Mouse (Mus musculus) bone marrow macrophage, adult 2 months (primary cell): Measurements from ENCODE around the gene Lsamp. TPM values are rescaled to one million over a fixed set of nuclear protein-coding genes. Genes with fewer than 3 reads are reported as not detected.

Source experiments
- H3K27ac ChIP-seq: 2 replicates; pipeline ENCODE4 v1.5.1; 2012; ENCODE audit warnings: low read depth, low read length; ENCODE audit not compliant: insufficient read depth
- H3K4me1 ChIP-seq: 2 replicates; pipeline ENCODE4 v1.6.1; 2012; ENCODE audit warnings: low read length; ENCODE audit not compliant: control insufficient read depth, insufficient read depth
- H3K4me3 ChIP-seq: 2 replicates; pipeline ENCODE4 v1.5.1; 2012; ENCODE audit warnings: mild to moderate bottlenecking, low read length, moderate library complexity; ENCODE audit not compliant: insufficient read depth
- CTCF ChIP-seq: IDR thresholded peaks from 2 replicates; pipeline ENCODE4 v1.5.1; 2012; ENCODE audit warnings: low read depth, mild to moderate bottlenecking, low read length, moderate library complexity
- POLR2A ChIP-seq: IDR thresholded peaks from 2 replicates; pipeline ENCODE4 v1.6.1; 2012; ENCODE audit warnings: mild to moderate bottlenecking, low read depth, low read length, borderline replicate concordance
- polyA plus RNA-seq: library from polyadenylated mRNA; stranded (reverse); fragments of >200 nt; gene quantifications from 2 replicates; pipeline ENCODE4 v1.2.4, GENCODE M21; 2012; ENCODE audit not compliant: missing spikeins, insufficient read depth, insufficient read length

Gene Lsamp
- polyA plus RNA-seq, 1 experiment = not detected

- no peak overlapping the region for H3K27ac ChIP-seq
Observed at GRCm38 (mm10) chr16:40653508-40653907, 669.3 kb downstream of the Lsamp start.

GRCm38 (mm10) chr16:40656347-40656746 is 672.2 kb downstream of the Lsamp start:
- Histone ChIP-seq H3K4me1 (no peaks in the 10 kb centered on the region), H3K27ac (no peak overlapping the region), H3K4me3 (no peak overlapping the region)
- TF ChIP-seq POLR2A (no peak), CTCF (no peak)

More at GRCm38 (mm10) chr16:40653508-40653907, 669.3 kb downstream of the Lsamp start:
- no peaks in the 10 kb centered on the region for H3K4me1 ChIP-seq
- no peak overlapping the region for H3K4me3 ChIP-seq
- TF ChIP-seq CTCF = no peak
- no peak for TF ChIP-seq POLR2A

- Histone ChIP-seq H3K4me3 (no peak overlapping the region), H3K27ac (no peak overlapping the region), H3K4me1 (no peaks in the 10 kb centered on the region)
- no peak for TF ChIP-seq CTCF
- no peak for TF ChIP-seq POLR2A
Observed at GRCm38 (mm10) chr16:40656871-40657270, 672.7 kb downstream of the Lsamp start.

- H3K27ac ChIP-seq = no peak overlapping the region
- H3K4me1 ChIP-seq = no peaks in the 10 kb centered on the region
- TF ChIP-seq CTCF (no peak), POLR2A (no peak)
- no peak overlapping the region for H3K4me3 ChIP-seq
Observed at GRCm38 (mm10) chr16:40685531-40685930, 701.4 kb downstream of the Lsamp start.

- Histone ChIP-seq H3K4me3 (no peak overlapping the region), H3K4me1 (no peaks in the 10 kb centered on the region), H3K27ac (no peak overlapping the region)
- TF ChIP-seq POLR2A (no peak), CTCF (no peak)
Observed at GRCm38 (mm10) chr16:40692292-40692691, 708.1 kb downstream of the Lsamp start.

GRCm38 (mm10) chr16:40697253-40697652 is 713.1 kb downstream of the Lsamp start:
- TF ChIP-seq POLR2A (no peak), CTCF (no peak)
- Histone ChIP-seq H3K4me3 (no peak overlapping the region), H3K27ac (no peak overlapping the region), H3K4me1 (no peaks in the 10 kb centered on the region)

- TF ChIP-seq CTCF (no peak), POLR2A (no peak)
- H3K27ac ChIP-seq = no peak overlapping the region
- H3K4me1 ChIP-seq = no peaks in the 10 kb centered on the region
- no peak overlapping the region for H3K4me3 ChIP-seq
Observed at GRCm38 (mm10) chr16:40708558-40708957, 724.4 kb downstream of the Lsamp start.

- Histone ChIP-seq H3K4me3 (no peak overlapping the region), H3K4me1 (no peaks in the 10 kb centered on the region), H3K27ac (no peak overlapping the region)
- TF ChIP-seq CTCF = no peak
- TF ChIP-seq POLR2A = no peak
Observed at GRCm38 (mm10) chr16:40709574-40709973, 725.4 kb downstream of the Lsamp start.

GRCm38 (mm10) chr16:40710068-40710467 is 725.9 kb downstream of the Lsamp start:
- H3K27ac ChIP-seq = no peak overlapping the region
- H3K4me1 ChIP-seq = no peaks in the 10 kb centered on the region
- TF ChIP-seq CTCF (no peak), POLR2A (no peak)
- no peak overlapping the region for H3K4me3 ChIP-seq

GRCm38 (mm10) chr16:40710491-40710890 is 726.3 kb downstream of the Lsamp start:
- Histone ChIP-seq H3K4me1 (no peaks in the 10 kb centered on the region), H3K27ac (no peak overlapping the region), H3K4me3 (no peak overlapping the region)
- TF ChIP-seq CTCF = no peak
- no peak for TF ChIP-seq POLR2A

GRCm38 (mm10) chr16:40713725-40714124 is 729.6 kb downstream of the Lsamp start:
- H3K27ac ChIP-seq = no peak overlapping the region

More at GRCm38 (mm10) chr16:40713725-40714124, 729.6 kb downstream of the Lsamp start:
- H3K4me3 ChIP-seq = no peak overlapping the region
- no peak for TF ChIP-seq POLR2A
- TF ChIP-seq CTCF = no peak
- no peaks in the 10 kb centered on the region for H3K4me1 ChIP-seq
